Mouse (Mus musculus): ENCODE data around the gene Ap5b1. TPM values are rescaled to one million over a fixed set of nuclear protein-coding genes. Genes with fewer than 3 reads are reported as not detected.
A peak's percentile ranks its signal among the peaks of the same experiment; 100 is the strongest.

The Ap5b1 gene
- polyA plus RNA-seq, 1 experiment from 2014 or later: 2.0 TPM

- no peak overlapping the region for H3K27ac ChIP-seq (ENCODE audit: low read length)
- no peaks in the 10 kb centered on the region for H3K9me3 ChIP-seq (ENCODE audit: control insufficient read depth, low read length)
- H3K4me2 ChIP-seq (ENCODE audit: low read length): no peak overlapping the region
- no peak overlapping the region for H3K4me3 ChIP-seq (replicated peaks; ENCODE audit: low read length)
- H3K9ac ChIP-seq (replicated peaks; ENCODE audit: low read depth, low read length): no peak overlapping the region
- ATAC-seq: no peak
- no peaks in the 10 kb centered on the region for H3K27me3 ChIP-seq (replicated peaks; ENCODE audit: control insufficient read depth, insufficient read depth, low read length)
- H3K36me3 ChIP-seq (ENCODE audit: control insufficient read depth, insufficient read depth): no peaks in the 10 kb centered on the region
- H3K4me1 ChIP-seq (replicated peaks; ENCODE audit: control insufficient read depth, insufficient read depth, low read length): no peaks in the 10 kb centered on the region
- WGBS: 97% methylated on average over 1 of the region's 1 CpGs
Observed at GRCm38 (mm10) chr19:5575336-5575735, 7.5 kb downstream of the Ap5b1 start.

DNA sequence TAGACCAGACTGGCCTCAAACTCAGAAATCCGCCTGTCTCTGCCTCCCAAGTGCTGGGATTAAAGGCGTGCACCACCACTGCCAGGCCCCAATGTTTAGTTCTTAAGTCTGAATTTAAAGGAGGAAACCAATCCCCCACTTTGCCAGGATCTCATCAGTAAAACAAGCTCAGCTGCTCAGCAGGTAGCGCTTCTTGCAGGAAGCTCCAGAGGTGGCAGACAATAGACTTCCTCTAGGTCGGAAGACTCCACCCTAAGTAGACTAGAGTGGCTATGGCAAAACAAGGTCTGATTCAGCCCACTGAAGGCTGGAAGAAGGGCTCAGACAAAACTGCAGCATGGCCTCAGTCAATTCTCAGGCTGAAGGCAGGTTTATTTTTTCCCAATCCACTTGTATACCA lies 12.1 kb downstream of the Ap5b1 start:
- WGBS: 69% methylated on average over 4 of the region's 4 CpGs
- ATAC-seq: no peak
- Histone ChIP-seq H3K27ac (ENCODE audit: low read length) (no peak overlapping the region), H3K4me2 (ENCODE audit: low read length) (no peak overlapping the region), H3K4me3 (replicated peaks; ENCODE audit: low read length) (no peak overlapping the region), H3K9me3 (ENCODE audit: control insufficient read depth, low read length) (no peaks in the 10 kb centered on the region), H3K36me3 (ENCODE audit: control insufficient read depth, insufficient read depth) (no peaks in the 10 kb centered on the region), H3K27me3 (replicated peaks; ENCODE audit: control insufficient read depth, insufficient read depth, low read length) (no peaks in the 10 kb centered on the region), H3K4me1 (replicated peaks; ENCODE audit: control insufficient read depth, insufficient read depth, low read length) (no peaks in the 10 kb centered on the region), H3K9ac (replicated peaks; ENCODE audit: low read depth, low read length) (no peak overlapping the region)

- H3K4me2 ChIP-seq (ENCODE audit: low read length): no peak overlapping the region
- no peaks in the 10 kb centered on the region for H3K27me3 ChIP-seq (replicated peaks; ENCODE audit: control insufficient read depth, insufficient read depth, low read length)
- no peaks in the 10 kb centered on the region for H3K9me3 ChIP-seq (ENCODE audit: control insufficient read depth, low read length)
- H3K4me3 ChIP-seq (replicated peaks; ENCODE audit: low read length): no peak overlapping the region
- no peak overlapping the region for H3K27ac ChIP-seq (ENCODE audit: low read length)
- H3K9ac ChIP-seq (replicated peaks; ENCODE audit: low read depth, low read length): no peak overlapping the region
- no peaks in the 10 kb centered on the region for H3K4me1 ChIP-seq (replicated peaks; ENCODE audit: control insufficient read depth, insufficient read depth, low read length)
- no peaks in the 10 kb centered on the region for H3K36me3 ChIP-seq (ENCODE audit: control insufficient read depth, insufficient read depth)
- WGBS: 91% methylated on average over 6 of the region's 6 CpGs
- no peak for ATAC-seq
Observed at GRCm38 (mm10) chr19:5580776-5581175, 13.0 kb downstream of the Ap5b1 start.

DNA sequence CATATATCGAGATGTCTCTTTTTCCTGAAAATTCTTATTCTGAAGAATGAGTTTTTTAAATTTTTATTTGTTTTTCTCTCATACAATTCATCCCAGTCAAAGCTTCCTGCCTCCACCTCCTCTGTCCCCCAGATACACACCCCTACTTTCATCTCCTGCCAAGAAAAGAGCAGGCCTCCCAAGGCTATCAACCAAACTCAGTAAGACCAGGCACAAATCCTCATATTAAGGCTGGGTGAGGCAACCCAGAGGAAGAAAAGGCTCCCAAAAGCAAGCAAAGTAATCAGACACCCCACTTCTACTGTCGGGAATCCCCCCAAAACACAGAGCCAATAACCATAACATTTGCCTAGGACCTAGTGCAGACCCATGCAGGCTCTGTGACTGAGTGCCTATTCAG lies 14.2 kb downstream of the Ap5b1 start:
- ATAC-seq: no peak
- Histone ChIP-seq H3K27ac (ENCODE audit: low read length) (no peak overlapping the region), H3K4me3 (replicated peaks; ENCODE audit: low read length) (no peak overlapping the region), H3K9me3 (ENCODE audit: control insufficient read depth, low read length) (no peaks in the 10 kb centered on the region), H3K27me3 (replicated peaks; ENCODE audit: control insufficient read depth, insufficient read depth, low read length) (no peaks in the 10 kb centered on the region), H3K36me3 (ENCODE audit: control insufficient read depth, insufficient read depth) (no peaks in the 10 kb centered on the region), H3K9ac (replicated peaks; ENCODE audit: low read depth, low read length) (no peak overlapping the region), H3K4me2 (ENCODE audit: low read length) (no peak overlapping the region), H3K4me1 (replicated peaks; ENCODE audit: control insufficient read depth, insufficient read depth, low read length) (no peaks in the 10 kb centered on the region)
- 75% methylated on average over 2 of the region's 2 CpGs for WGBS

DNA sequence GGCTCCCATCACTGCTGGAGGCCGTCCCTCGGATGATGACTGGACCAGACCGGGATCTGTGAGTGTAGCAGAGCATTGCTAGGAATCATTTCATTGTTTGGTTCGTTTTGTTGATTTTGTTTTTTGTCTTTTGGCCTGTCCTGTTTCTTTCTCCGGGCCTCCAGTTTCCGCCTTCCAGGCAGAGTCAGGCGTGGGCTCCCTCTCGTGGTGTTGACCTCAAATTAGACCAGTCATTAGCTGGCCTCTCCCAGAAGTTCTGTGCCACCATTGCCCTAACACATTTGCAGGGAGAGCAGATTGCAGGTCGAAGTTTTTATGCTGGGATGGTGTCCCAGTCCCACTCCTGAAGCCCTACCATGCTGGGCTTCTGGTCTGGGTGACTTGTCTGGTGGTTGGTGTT lies 21.3 kb downstream of the Ap5b1 start:
- 72% methylated on average over 9 of the region's 9 CpGs for WGBS
- H3K27ac ChIP-seq (ENCODE audit: low read length): no peak overlapping the region
- H3K4me1 ChIP-seq (replicated peaks; ENCODE audit: control insufficient read depth, insufficient read depth, low read length): no peaks in the 10 kb centered on the region
- no peak overlapping the region for H3K4me2 ChIP-seq (ENCODE audit: low read length)
- no peak for ATAC-seq
- H3K27me3 ChIP-seq (replicated peaks; ENCODE audit: control insufficient read depth, insufficient read depth, low read length): no peaks in the 10 kb centered on the region
- H3K4me3 ChIP-seq (replicated peaks; ENCODE audit: low read length): no peak overlapping the region
- no peaks in the 10 kb centered on the region for H3K9me3 ChIP-seq (ENCODE audit: control insufficient read depth, low read length)
- H3K9ac ChIP-seq (replicated peaks; ENCODE audit: low read depth, low read length): no peak overlapping the region
- H3K36me3 ChIP-seq (ENCODE audit: control insufficient read depth, insufficient read depth): no peaks in the 10 kb centered on the region

- H3K4me1 ChIP-seq (replicated peaks; ENCODE audit: control insufficient read depth, insufficient read depth, low read length): no peaks in the 10 kb centered on the region
- H3K36me3 ChIP-seq (ENCODE audit: control insufficient read depth, insufficient read depth): no peaks in the 10 kb centered on the region
- H3K27me3 ChIP-seq (replicated peaks; ENCODE audit: control insufficient read depth, insufficient read depth, low read length): no peaks in the 10 kb centered on the region
- no peak overlapping the region for H3K4me3 ChIP-seq (replicated peaks; ENCODE audit: low read length)
- WGBS: 91% methylated on average over 6 of the region's 6 CpGs
- no peaks in the 10 kb centered on the region for H3K9me3 ChIP-seq (ENCODE audit: control insufficient read depth, low read length)
- H3K4me2 ChIP-seq (ENCODE audit: low read length): no peak overlapping the region
- no peak for ATAC-seq
- no peak overlapping the region for H3K9ac ChIP-seq (replicated peaks; ENCODE audit: low read depth, low read length)
- no peak overlapping the region for H3K27ac ChIP-seq (ENCODE audit: low read length)
Observed at GRCm38 (mm10) chr19:5591888-5592287, 24.1 kb downstream of the Ap5b1 start.

GRCm38 (mm10) chr19:5599224-5599623 lies 31.4 kb downstream of the Ap5b1 start:
- no peaks in the 10 kb centered on the region for H3K27me3 ChIP-seq (replicated peaks; ENCODE audit: control insufficient read depth, insufficient read depth, low read length)
- no peak overlapping the region for H3K9ac ChIP-seq (replicated peaks; ENCODE audit: low read depth, low read length)
- H3K9me3 ChIP-seq (ENCODE audit: control insufficient read depth, low read length): no peaks in the 10 kb centered on the region
- H3K27ac ChIP-seq (ENCODE audit: low read length): no peak overlapping the region
- H3K4me3 ChIP-seq (replicated peaks; ENCODE audit: low read length): no peak overlapping the region
- H3K4me2 ChIP-seq (ENCODE audit: low read length): no peak overlapping the region
- H3K36me3 ChIP-seq (ENCODE audit: control insufficient read depth, insufficient read depth): peaks cover 8% of the 10 kb centered on the region
- H3K4me1 ChIP-seq (replicated peaks; ENCODE audit: control insufficient read depth, insufficient read depth, low read length): peaks cover 21% of the 10 kb centered on the region
- WGBS: 76% methylated on average over 4 of the region's 4 CpGs
- ATAC-seq: no peak

DNA sequence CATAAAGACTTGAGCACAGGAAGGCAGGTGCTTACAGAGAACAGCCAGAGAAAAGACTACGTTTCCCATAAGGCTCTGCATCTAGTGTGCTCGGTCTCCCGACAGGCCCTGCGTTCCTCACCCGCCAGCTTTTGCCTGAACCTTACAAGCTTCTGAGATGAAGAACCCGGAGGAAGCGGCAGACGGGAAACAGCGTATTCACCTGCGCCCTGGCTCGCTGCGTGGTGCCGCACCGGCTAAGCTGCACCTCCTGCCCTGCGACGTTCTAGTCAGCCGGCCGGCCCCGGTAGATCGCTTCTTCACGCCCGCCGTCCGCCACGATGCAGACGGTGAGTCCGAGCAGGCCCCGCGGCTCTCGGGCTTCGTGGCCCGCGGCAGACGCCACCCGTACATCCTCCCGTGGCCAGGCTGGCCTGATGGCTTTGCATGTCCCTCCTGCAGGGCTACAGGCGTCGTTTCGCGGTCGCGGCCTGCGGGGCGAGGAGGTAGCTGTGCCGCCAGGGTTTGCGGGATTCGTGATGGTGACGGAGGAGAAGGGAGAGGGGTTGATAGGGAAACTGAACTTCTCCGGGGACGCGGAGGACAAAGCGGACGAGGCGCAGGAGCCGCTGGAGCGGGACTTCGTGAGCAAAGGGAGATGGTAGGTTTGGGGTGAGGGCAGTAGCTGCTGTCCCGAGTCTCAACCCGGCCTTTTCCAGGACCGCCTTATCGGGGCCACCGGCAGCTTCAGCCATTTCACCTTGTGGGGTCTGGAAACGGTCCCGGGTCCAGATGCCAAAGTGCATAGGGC lies 34.1 kb downstream of the Ap5b1 start, which contains the start of gene Rnaseh2c:
Gene Rnaseh2c, plus strand, starts transcription at position 122 of the 790 bp plus-strand sequence.
- H3K9ac ChIP-seq (replicated peaks; ENCODE audit: low read depth, low read length): peak within 1 kb of the TSS; percentile 94
- WGBS: under 1% methylated on average over 64 of the region's 64 CpGs
- peak; percentile 96 for ATAC-seq

GRCm38 (mm10) chr19:5603664-5604063 lies 35.8 kb downstream of the Ap5b1 start:
- 92% methylated on average over 7 of the region's 7 CpGs for WGBS
- Histone ChIP-seq H3K9me3 (ENCODE audit: control insufficient read depth, low read length) (no peaks in the 10 kb centered on the region), H3K9ac (replicated peaks; ENCODE audit: low read depth, low read length) (no peak overlapping the region), H3K27me3 (replicated peaks; ENCODE audit: control insufficient read depth, insufficient read depth, low read length) (no peaks in the 10 kb centered on the region), H3K27ac (ENCODE audit: low read length) (no peak overlapping the region), H3K4me2 (ENCODE audit: low read length) (no peak overlapping the region), H3K36me3 (ENCODE audit: control insufficient read depth, insufficient read depth) (peaks cover 39% of the 10 kb centered on the region), H3K4me1 (replicated peaks; ENCODE audit: control insufficient read depth, insufficient read depth, low read length) (peaks cover 27% of the 10 kb centered on the region), H3K4me3 (replicated peaks; ENCODE audit: low read length) (no peak overlapping the region)
- ATAC-seq: no peak

More for the DNA sequence above, 34.1 kb downstream of the Ap5b1 start, which contains the start of gene Rnaseh2c:
- Histone ChIP-seq H3K27me3 (replicated peaks; ENCODE audit: control insufficient read depth, insufficient read depth, low read length) (no peaks in the 10 kb centered on the region), H3K36me3 (ENCODE audit: control insufficient read depth, insufficient read depth) (peaks cover 30% of the 10 kb centered on the region), H3K4me1 (replicated peaks; ENCODE audit: control insufficient read depth, insufficient read depth, low read length) (peaks cover 21% of the 10 kb centered on the region), H3K27ac (ENCODE audit: low read length) (peak within 1 kb of the TSS; percentile 83), H3K4me3 (replicated peaks; ENCODE audit: low read length) (peak within 1 kb of the TSS; percentile 78), H3K9me3 (ENCODE audit: control insufficient read depth, low read length) (no peaks in the 10 kb centered on the region), H3K4me2 (ENCODE audit: low read length) (peak within 1 kb of the TSS; percentile 91)
